Mouse (Mus musculus) hindbrain, embryonic 16.5 days (tissue): ENCODE results near the gene Cckbr. TPM values are rescaled to one million over a fixed set of nuclear protein-coding genes. Genes with fewer than 3 reads are reported as not detected.
"Not testable (repeated sequence)": the region's sequence is repeated elsewhere in the genome, so short reads cannot be mapped to it uniquely, and the experiment has no call there.

Experiments used
- ATAC-seq: fragments of 200-750 bp; cut with Nextera tagmentation; 2 replicates; pipeline ENCODE4 v1.8.0; 2017; ENCODE audit warnings: moderate TSS enrichment, moderate library complexity
- H3K27ac ChIP-seq: fragments of 300-500 bp; sonication (generic); 2 replicates; pipeline ENCODE4 v1.5.1; 2014; ENCODE audit warnings: low read depth, mild to moderate bottlenecking, control low read depth, low read length, moderate library complexity
- H3K27me3 ChIP-seq: fragments of 300-500 bp; sonication (generic); replicated peaks from 2 replicates; pipeline ENCODE4 v1.6.1; 2014; ENCODE audit warnings: low read length; ENCODE audit not compliant: control insufficient read depth, insufficient read depth
- H3K36me3 ChIP-seq: fragments of 300-500 bp; sonication (generic); 2 replicates; pipeline ENCODE4 v1.6.1; 2014; ENCODE audit warnings: mild to moderate bottlenecking, low read length, moderate library complexity, mixed read lengths; ENCODE audit not compliant: control insufficient read depth, insufficient read depth
- H3K4me1 ChIP-seq: fragments of 300-500 bp; sonication (generic); 2 replicates; pipeline ENCODE4 v1.6.1; 2014; ENCODE audit warnings: low read depth, low read length; ENCODE audit not compliant: control insufficient read depth, insufficient read depth
- H3K4me2 ChIP-seq: fragments of 300-500 bp; sonication (generic); 2 replicates; pipeline ENCODE4 v1.6.1; 2014; ENCODE audit warnings: mild to moderate bottlenecking, low read length, control low read depth, moderate library complexity
- H3K4me3 ChIP-seq: fragments of 300-500 bp; sonication (generic); 2 replicates; pipeline ENCODE4 v1.5.1; 2014; ENCODE audit warnings: mild to moderate bottlenecking, low read length, control low read depth, moderate library complexity
- H3K9ac ChIP-seq: fragments of 300-500 bp; sonication (generic); 2 replicates; pipeline ENCODE4 v1.6.1; 2014; ENCODE audit warnings: low read depth, mild to moderate bottlenecking, control low read depth, low read length, moderate library complexity
- H3K9me3 ChIP-seq: fragments of 300-500 bp; sonication (generic); 2 replicates; pipeline ENCODE4 v1.6.1; 2014; ENCODE audit warnings: mild to moderate bottlenecking, low read length, moderate library complexity; ENCODE audit not compliant: control insufficient read depth
- WGBS: fragments of 180-500 bp; shearing (Covaris S2); extraction: QIAGEN DNeasy Blood & Tissue Kit; methylation state at CpG from one replicate; pipeline ENCODE4 v1.1.7; 2014; 5-methylcytosine and 5-hydroxymethylcytosine counted together
- polyA plus RNA-seq: library from polyadenylated mRNA; unstranded; fragments of >200 nt; fragmentation: Nextera tagmentation; extraction: Ambion mirVana; gene quantifications from 2 replicates; pipeline ENCODE4 v1.2.1, GENCODE M21; 2015

Cckbr gene
- polyA plus RNA-seq, 1 experiment from 2014 or later: 8.1 TPM

DNA sequence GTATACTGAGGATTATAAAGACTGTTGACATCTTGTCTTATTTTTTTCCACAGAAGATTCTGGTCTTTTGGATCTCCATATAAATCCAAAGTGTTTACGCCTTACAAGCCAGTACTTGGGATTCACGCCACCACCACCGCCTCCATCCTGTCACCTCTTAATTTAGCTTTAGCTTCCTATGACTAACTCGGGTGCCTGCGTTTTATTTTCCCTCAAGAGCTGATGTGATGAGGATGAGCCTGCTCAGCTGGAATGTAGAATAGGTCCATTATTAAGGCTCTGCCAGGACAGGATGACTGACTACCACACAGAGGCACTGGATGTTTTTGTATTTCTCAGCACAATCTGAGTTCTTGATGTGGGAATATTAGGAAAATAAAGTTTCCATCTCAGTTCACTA lies 40.0 kb downstream of the Cckbr start:
- H3K9ac ChIP-seq, H3K36me3 ChIP-seq, H3K27me3 ChIP-seq, H3K4me3 ChIP-seq, H3K9me3 ChIP-seq, H3K4me1 ChIP-seq, ATAC-seq, H3K4me2 ChIP-seq, H3K27ac ChIP-seq: not testable (repeated sequence)
- 92% methylated on average over 5 of the region's 5 CpGs for WGBS

DNA sequence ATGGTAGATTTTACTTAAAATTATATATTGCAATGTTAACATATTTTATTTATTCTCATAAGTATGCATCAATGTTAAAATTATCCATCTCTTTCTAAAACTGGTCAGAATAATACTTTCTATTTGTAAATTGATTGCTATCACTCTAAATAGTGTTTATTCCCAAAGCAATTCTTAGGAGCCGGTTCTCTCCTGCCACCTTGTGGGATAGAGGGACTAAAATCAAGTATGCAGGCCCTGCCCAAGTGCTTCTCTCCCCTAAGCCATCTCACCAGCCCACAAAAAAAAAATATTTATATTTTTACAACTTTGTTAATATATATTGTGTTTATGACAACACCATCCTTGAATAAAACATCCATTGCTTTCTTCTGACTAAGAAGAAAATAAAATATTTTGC lies 47.1 kb downstream of the Cckbr start:
- no peak for ATAC-seq
- H3K4me1 ChIP-seq: no peaks in the 10 kb centered on the region
- 51% methylated on average over 1 of the region's 1 CpGs for WGBS

DNA sequence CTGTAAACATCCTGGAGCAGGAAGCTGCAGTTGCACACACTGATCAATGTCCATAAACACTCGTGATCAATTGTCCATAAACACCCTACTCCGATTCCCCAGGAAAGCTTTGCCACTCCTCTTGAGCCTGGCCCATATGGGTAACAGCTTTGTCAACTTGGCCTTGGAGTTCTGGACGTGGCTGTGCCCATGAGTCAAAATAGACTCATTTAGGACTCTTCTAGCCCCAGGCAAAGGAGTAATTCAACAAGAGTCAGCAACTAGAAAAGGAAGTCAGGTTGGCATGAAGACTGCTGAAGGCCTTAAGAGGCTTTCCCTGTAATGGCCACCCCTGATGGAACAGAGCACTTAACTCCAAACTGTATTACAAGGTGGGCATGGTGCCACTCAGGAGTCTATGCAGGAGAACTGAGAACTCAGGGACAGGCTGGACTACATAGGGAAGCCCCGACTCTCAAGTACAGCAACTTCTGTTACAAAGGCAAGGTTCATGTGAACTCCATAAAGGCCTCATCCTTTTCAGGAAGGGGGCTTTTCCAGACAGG lies 49.3 kb downstream of the Cckbr start:
- H3K9me3 ChIP-seq: no peaks in the 10 kb centered on the region
- no peak for ATAC-seq
- no peaks in the 10 kb centered on the region for H3K36me3 ChIP-seq
- no peak overlapping the region for H3K9ac ChIP-seq
- no peaks in the 10 kb centered on the region for H3K4me1 ChIP-seq
- no peak overlapping the region for H3K27ac ChIP-seq
- 80% methylated on average over 4 of the region's 4 CpGs for WGBS
- H3K27me3 ChIP-seq: no peaks in the 10 kb centered on the region
- no peak overlapping the region for H3K4me3 ChIP-seq
- H3K4me2 ChIP-seq: no peak overlapping the region

More for the DNA sequence above, 47.1 kb downstream of the Cckbr start:
- Histone ChIP-seq H3K9me3 (no peaks in the 10 kb centered on the region), H3K4me3 (no peak overlapping the region), H3K27ac (no peak overlapping the region), H3K9ac (no peak overlapping the region), H3K36me3 (no peaks in the 10 kb centered on the region), H3K27me3 (no peaks in the 10 kb centered on the region), H3K4me2 (no peak overlapping the region)

GRCm38 (mm10) chr7:105475396-105475949 lies 49.9 kb downstream of the Cckbr start:
- H3K4me2 ChIP-seq: no peak overlapping the region
- ATAC-seq: no peak
- H3K27ac ChIP-seq: no peak overlapping the region
- no peak overlapping the region for H3K9ac ChIP-seq
- no peak overlapping the region for H3K4me3 ChIP-seq
- no peaks in the 10 kb centered on the region for H3K4me1 ChIP-seq
- H3K36me3 ChIP-seq: no peaks in the 10 kb centered on the region
- no peaks in the 10 kb centered on the region for H3K27me3 ChIP-seq
- H3K9me3 ChIP-seq: no peaks in the 10 kb centered on the region
- WGBS: 83% methylated on average over 7 of the region's 7 CpGs

GRCm38 (mm10) chr7:105476683-105477432 lies 51.3 kb downstream of the Cckbr start:
- H3K27me3 ChIP-seq: no peaks in the 10 kb centered on the region
- no peak overlapping the region for H3K4me2 ChIP-seq
- no peaks in the 10 kb centered on the region for H3K9me3 ChIP-seq
- H3K4me1 ChIP-seq: peaks cover 3% of the 10 kb centered on the region
- no peak overlapping the region for H3K9ac ChIP-seq
- ATAC-seq: no peak
- H3K36me3 ChIP-seq: no peaks in the 10 kb centered on the region
- no peak overlapping the region for H3K4me3 ChIP-seq
- WGBS: 74% methylated on average over 10 of the region's 10 CpGs
- H3K27ac ChIP-seq: no peak overlapping the region

GRCm38 (mm10) chr7:105477433-105477700 lies 51.8 kb downstream of the Cckbr start:
- Histone ChIP-seq H3K36me3 (no peaks in the 10 kb centered on the region), H3K9me3 (no peaks in the 10 kb centered on the region), H3K4me1 (peaks cover 8% of the 10 kb centered on the region), H3K27ac (no peak overlapping the region), H3K27me3 (no peaks in the 10 kb centered on the region), H3K9ac (no peak overlapping the region), H3K4me2 (no peak overlapping the region), H3K4me3 (no peak overlapping the region)
- 98% methylated on average over 1 of the region's 1 CpGs for WGBS
- ATAC-seq: no peak

- no peak overlapping the region for H3K4me3 ChIP-seq
- no peaks in the 10 kb centered on the region for H3K36me3 ChIP-seq
- no peak overlapping the region for H3K4me2 ChIP-seq
- ATAC-seq: 0 out of 2 replicates have a peak, but pooled peaks have one; percentile 1
- H3K27me3 ChIP-seq: no peaks in the 10 kb centered on the region
- no peak overlapping the region for H3K27ac ChIP-seq
- H3K9ac ChIP-seq: no peak overlapping the region
- peaks cover 11% of the 10 kb centered on the region for H3K4me1 ChIP-seq
- H3K9me3 ChIP-seq: no peaks in the 10 kb centered on the region
- 69% methylated on average over 3 of the region's 3 CpGs for WGBS
Measured at GRCm38 (mm10) chr7:105477841-105478240, 52.3 kb downstream of the Cckbr start.

DNA sequence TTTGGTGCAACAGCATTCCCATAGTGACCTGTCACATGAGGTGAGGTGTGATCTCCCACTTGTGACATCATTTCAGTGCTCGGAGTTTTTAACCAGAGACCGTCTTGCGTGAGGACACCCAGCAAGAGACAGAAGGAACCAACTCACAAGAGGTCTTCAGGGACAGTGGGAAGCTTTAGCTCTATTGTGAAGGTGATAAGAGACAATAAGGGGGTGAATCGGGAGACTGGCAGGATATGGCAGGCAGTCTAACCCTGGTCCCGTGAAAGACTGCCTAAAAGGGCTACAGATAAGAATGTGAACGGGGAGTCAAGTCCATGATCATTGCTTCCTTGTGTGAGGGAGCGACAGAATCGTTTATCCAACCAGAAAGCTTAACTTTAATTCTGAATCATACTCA lies 52.8 kb downstream of the Cckbr start:
- Histone ChIP-seq H3K27ac (no peak overlapping the region), H3K9me3 (no peaks in the 10 kb centered on the region), H3K36me3 (no peaks in the 10 kb centered on the region), H3K27me3 (no peaks in the 10 kb centered on the region), H3K9ac (no peak overlapping the region), H3K4me3 (no peak overlapping the region), H3K4me2 (no peak overlapping the region), H3K4me1 (peaks cover 11% of the 10 kb centered on the region)
- WGBS: 87% methylated on average over 8 of the region's 8 CpGs
- ATAC-seq: no peak

- H3K27me3 ChIP-seq: no peaks in the 10 kb centered on the region
- no peak overlapping the region for H3K9ac ChIP-seq
- peaks cover 11% of the 10 kb centered on the region for H3K4me1 ChIP-seq
- no peak overlapping the region for H3K27ac ChIP-seq
- no peak for ATAC-seq
- no peak overlapping the region for H3K4me3 ChIP-seq
- H3K36me3 ChIP-seq: no peaks in the 10 kb centered on the region
- 89% methylated on average over 6 of the region's 6 CpGs for WGBS
- H3K4me2 ChIP-seq: no peak overlapping the region
- H3K9me3 ChIP-seq: no peaks in the 10 kb centered on the region
Measured at GRCm38 (mm10) chr7:105479232-105479631, 53.7 kb downstream of the Cckbr start.
